Comparison of ENCODE assay signal across 8 mouse cellular contexts in genomic region chrX:146962914-146963547, GRCm38 (mm10). TPM values are rescaled to one million over a fixed set of nuclear protein-coding genes. Genes with fewer than 3 reads are reported as not detected.
DNase-seq lines count a peak whose midpoint lies in the region.

No protein-coding gene starts in this region.

- DNase-seq in cerebellum, postnatal 36 days: peak; percentile 8 to 14
- no peak for DNase-seq in cerebellum, adult 8-10 months
- peak; percentile 17 for DNase-seq in right cerebral cortex, adult 18-20 months
- DNase-seq in right cerebral cortex, postnatal 36 days (ENCODE audit: low spot score in 2 of 2): no peak
- DNase-seq in left cerebral cortex, postnatal 4 days: peak; percentile 13
- peak; percentile 41 for DNase-seq in retina, embryonic 14.5 days (ENCODE audit: low spot score)
- no peak for DNase-seq in adrenal gland, adult 8-10 months
- no peak for DNase-seq in kidney, postnatal 36 days

- intact Hi-C loops in left cerebral cortex, postnatal 4 days (cut with DNase I): no loop called here

RNA-seq across cellular contexts. Expression of gene Htr2c, which starts 0.7 kb away (rescaled TPM):
- 10 to 100 TPM in 1 of 2 experiments, 1 to 10 TPM in 1; 6.0 to 15.5 TPM for total RNA-seq in left cerebral cortex, postnatal 4 days (2021)
- total RNA-seq in adrenal gland, adult 8-10 months (2022): under 1 TPM in 1 of 4 experiments, not detected in 3; 0.05 TPM

Comparison
In these comparisons a context has a peak if more than half of its experiments do, and no peak if none do; other contexts are left out.
1. DNase-seq: peak in cerebellum, postnatal 36 days (2 of 2), right cerebral cortex, adult 18-20 months (single experiment), left cerebral cortex, postnatal 4 days (single experiment) and retina, embryonic 14.5 days (single experiment); none in cerebellum, adult 8-10 months (single experiment), right cerebral cortex, postnatal 36 days (0 of 2), adrenal gland, adult 8-10 months (single experiment) and kidney, postnatal 36 days (0 of 2).
2. RNA of gene Htr2c, which starts 0.7 kb away (total RNA-seq): 6.0 to 15.5 TPM in left cerebral cortex, postnatal 4 days; 0.05 TPM in adrenal gland, adult 8-10 months; every median in the first group is over 4 times any median in the second.